Mouse (Mus musculus) thymus, adult 18-20 months (tissue): ENCODE results near the gene Pwp2.
"Not testable (repeated sequence)": the region's sequence is repeated elsewhere in the genome, so short reads cannot be mapped to it uniquely, and the experiment has no call there.

Experiments
- DNase-seq, 2 experiments: peaks; one replicate each; pipeline ENCODE4 v3.0.0; 2022; ENCODE audit warnings: mixed read lengths in 2 of 2

The Pwp2 gene

DNA sequence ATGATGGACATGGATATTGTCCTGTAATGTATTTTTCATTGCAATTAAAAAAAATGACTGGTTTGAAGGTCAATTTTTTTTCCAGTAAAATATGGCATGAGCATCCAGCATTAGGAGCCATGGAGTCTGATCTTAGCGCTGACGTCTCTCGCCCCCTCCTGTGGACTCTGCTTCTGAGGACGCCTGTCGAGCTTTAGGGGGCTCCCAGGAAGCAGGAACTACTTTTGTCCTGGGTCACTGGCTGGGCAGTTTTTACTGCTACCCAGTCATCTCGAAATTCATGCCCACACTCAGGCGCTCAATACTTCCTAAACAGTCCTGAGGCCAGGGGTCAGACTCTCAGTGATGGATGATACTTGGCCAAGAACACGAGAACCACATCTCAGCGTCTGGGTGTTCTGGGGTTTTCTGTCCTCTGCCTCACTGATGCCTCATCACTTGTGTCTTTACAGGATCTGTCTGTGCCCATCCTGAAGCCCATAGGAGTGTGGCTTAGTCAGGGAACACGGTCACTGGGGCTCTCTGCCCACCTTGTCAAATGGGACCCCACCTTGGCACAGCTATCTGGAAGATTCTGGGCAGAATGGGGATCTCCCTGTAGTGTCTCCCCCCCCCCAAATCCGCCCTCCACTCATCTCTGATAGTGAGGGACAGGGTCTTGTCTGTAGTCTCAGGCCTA, 45.2 kb downstream of the Pwp2 start:
- DNase-seq: no peak

DNA sequence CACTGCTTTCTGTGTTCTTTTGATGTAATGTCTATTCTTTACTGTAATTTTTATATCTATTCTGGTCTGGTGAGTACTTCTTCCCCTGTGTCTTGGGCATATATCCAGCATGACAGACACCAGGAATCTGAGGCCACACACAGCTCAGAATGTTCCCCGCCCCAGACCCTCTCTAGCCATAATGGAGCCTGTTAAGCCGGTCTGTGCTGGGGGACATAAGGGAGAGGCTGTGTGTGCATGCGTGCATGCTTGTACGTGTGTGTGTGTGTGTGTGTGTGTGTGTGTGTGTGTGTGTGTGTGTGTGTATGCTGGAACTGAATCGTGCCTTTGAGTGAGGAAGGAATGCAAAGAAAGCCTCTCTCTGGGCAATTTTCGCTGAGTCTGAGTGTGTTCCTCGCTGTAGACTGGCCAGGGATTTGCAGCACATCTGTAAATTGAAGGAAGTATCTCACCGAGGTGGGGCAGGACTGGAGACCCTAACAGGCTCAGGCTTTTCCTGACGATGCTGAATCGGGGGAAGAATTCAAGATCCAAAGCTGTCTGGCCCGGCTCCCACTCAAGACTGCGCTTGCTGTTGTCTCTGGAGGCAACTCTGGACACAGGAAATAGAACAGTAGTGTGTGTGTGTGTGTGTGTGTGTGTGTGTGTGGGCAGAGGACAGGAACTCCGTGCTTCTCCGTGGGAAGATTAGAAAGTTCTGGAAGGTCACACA, 46.0 kb downstream of the Pwp2 start:
- DNase-seq: no peak

DNA sequence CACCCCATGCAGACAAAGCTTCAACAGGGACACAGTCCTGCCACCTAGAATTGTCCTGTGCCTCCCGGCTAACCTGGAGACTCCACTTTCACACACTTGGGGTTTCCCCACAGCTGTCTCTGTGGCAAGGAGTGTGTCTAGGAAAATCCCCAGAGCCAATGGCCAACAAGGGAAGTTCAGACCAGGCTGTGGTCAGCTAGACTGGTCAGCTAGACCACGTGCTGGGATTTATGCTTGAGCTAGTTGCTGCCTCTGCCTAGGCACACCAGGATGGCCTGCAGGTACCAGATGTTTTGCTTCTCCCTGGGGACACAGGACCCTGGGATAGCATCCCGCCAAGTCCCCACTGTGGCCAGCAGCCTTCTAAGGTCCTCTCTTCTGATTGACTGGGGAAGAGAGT, 47.8 kb downstream of the Pwp2 start:
- no peak for DNase-seq

DNA sequence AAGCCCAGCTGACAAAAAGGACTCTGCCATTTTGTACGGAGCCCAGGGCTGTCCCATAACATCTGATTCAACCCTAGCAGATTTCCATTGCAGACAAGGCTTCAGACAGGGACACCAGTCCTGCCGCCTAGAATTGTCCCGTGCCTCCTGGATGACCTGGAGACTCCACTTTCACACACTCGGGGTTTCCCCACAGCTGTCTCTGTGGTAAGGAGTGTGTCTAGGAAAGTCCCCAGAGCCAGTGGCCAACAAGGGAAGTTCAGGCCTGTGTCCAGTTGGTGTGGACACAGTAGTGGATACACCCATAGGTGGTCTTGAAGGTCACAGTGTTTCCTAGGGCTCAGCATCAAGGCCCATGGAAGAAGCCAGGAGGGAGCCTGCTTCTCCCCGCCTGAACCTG, 49.0 kb downstream of the Pwp2 start:
- DNase-seq: no peak

DNA sequence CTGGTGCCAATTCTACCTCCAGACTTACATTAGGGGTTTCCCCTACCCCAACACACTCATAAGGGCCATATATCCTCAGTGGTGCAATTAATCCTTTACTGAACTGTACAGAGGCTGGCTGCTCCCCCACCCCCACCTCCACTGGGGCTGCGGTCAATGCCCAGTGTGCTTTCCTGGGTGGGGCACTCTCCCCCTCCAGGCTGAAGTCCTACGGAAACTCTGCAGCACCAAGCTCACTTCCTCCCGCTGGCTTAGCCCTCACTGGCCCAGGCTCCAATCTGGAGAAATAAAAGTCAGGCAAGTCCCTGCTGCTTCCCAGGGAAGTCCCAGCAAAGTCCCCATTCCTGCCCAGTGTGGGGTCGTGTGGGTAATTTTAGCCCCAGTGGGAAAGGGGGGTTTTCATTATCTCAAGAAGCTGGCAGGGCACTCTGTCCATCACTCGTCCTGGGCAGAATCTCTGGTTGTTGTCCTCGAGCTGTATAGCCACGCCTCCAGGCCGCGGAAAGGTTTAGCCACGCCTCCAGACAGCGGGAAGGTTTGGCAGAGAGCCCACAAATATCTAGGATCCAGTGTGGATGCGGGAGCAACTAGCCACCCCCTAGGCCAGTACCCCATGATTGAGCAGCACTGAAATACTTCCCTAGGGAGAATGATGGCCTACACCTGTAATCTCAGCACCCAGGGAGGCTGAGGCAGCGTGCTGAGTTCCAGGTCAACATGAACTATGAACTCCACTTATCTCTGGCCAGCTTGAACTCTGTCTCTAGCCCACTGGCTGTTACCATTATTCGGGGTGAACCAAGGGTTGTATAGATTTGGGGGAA, 49.8 kb downstream of the Pwp2 start:
- DNase-seq: no peak

DNA sequence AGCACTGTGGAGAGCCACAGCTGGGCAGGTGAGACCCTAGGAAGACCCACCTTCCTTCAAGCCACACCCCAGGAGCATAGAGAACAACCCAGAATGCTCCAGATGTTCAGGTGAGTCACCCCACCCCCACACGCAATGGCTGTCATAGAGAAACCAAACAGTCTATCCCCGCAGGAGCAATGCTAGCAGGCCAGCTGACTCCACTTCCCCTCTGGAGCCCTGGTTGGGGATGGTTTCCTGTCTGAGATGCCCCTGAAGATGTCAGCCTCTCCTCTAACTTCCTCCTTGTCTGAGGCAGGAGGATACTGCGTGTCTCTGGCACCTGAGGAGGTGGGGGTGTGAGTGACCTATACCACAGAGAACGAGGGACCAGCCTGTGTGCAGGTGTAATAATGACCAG, 50.5 kb downstream of the Pwp2 start:
- no peak for DNase-seq

DNA sequence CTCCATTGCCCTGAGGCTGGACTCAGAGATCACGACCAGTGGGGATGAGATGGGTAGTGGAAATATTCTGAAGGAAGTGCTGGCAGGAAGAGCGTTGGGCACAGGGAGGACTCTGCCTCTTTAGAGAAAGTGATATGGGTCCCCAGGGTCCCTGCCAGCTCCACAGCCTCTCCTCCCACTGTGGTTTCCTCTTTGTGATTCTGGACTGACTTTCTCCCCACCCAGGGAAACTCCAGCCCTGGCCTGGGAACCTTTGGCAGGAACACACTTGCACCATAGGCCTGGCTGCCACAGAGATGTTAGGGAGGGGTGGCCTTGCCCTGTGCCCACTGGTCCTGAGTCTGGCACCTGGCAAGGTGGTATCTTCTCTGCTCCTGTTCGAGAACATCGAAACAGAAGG, 55.0 kb downstream of the Pwp2 start:
- DNase-seq: no peak

DNA sequence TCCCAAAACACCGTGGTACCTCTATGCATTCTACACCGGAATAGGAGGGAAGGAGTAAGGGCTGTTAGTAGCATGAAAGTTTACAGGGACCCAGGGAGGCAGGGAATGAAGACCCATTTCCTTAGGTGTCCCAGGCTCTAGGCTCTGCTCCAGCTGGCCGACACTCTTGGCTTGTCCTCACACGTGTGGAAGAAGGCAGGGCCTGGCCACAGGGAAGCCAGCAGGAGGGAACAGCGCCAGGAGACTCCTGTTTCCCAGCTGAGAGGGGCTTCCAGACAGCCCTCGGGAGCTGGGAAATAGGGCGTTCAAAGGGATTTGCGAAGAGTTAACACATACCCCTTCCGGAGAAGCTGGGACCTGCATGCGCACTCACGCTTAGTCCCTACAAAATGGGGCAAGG, 55.5 kb downstream of the Pwp2 start:
- no peak for DNase-seq

DNA sequence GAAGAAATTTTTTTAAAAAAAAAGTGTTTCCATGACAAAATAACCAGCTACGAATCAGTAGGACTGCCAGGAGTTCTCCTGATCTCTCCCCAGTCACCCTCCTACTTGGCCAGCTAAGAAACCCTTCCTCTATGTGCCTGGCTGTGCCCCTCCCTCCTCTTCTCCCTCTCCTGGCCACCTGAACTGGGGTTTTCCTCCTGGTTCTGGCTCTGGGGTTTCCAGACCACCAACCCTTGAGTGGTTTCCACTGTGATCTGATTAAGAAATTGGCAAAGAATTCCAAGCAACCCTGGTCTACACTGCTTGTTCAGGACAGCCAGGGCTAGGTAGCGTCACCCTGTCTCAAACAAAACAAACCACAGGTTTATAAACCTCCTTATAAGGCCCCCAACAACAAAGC, 56.3 kb downstream of the Pwp2 start:
- DNase-seq: no peak

DNA sequence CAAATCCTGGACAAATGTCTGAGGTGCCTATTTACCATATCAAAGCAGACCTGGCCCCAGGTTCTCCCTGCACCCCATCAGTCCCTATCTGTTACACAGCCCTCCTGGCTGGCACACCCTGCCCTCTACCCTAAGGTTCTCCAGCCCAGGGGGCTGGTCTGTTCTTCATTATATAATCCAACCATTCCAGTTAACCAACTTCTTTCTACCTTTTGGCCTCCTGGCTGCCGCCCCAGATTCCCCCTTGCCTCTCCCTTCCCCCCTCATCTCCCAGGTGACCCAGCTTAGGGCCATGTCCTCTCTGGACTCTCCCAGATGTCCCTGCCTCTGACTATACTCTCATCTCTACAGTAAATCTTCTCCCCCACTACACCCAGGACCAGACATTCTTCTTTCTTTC, 57.0 kb downstream of the Pwp2 start:
- DNase-seq: no peak

DNA sequence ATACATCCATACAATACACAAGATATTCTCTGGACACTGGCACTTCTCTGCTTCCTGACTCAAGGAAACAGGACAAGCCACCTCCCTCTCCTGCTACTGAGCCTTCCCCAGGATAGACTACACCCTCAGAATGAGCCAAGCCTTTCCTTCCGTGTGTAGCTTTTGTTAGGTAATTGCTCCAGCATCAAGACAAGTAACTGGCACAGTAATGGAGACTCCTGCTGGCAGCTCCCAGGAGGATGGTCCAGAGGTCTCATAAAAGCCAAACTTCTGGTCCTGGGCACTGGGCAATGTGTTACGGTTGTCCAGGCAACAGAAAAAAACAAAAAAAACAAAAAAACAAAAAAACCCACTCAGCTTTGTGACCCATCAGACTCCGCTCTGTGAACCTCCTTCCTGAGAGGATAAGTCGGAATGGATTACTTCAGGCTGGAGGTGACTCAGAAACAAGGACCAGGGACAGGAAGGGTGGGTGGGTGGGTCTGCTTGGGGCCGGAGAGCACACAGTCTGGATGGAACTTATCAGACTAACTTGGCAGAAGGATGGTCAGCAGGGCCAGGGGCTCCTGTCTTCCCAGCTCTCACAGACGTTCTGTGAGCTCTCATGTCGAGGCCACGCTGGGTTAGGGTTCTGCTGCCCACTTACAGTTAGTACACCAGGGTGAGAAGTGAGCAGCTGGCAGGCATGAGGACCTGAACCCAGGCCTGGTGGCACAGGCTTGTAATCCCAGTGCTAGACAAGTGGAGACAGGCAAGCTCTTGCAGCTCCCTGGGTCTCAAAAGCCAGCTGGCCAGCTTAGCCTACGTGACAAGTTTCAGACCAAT, 57.7 kb downstream of the Pwp2 start:
- DNase-seq: no peak

DNA sequence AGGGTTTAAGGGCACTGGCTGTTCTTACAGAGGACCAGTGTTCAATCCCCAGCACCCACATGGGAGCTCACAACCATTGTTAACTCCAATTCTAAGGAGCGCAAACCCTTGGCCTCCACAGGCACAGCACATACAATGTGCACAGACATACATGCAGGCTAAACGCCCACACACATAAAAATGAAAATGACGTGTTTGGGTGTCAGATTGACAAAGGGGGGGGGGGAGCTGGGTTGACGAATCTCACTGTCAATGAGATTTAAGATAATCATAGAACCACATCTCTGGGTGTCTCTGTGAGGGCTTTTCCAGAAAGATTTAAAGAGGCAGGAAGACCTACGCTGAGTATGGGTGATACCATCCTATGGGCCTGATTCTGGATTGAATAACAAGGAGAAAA, 58.6 kb downstream of the Pwp2 start:
- DNase-seq: no peak

DNA sequence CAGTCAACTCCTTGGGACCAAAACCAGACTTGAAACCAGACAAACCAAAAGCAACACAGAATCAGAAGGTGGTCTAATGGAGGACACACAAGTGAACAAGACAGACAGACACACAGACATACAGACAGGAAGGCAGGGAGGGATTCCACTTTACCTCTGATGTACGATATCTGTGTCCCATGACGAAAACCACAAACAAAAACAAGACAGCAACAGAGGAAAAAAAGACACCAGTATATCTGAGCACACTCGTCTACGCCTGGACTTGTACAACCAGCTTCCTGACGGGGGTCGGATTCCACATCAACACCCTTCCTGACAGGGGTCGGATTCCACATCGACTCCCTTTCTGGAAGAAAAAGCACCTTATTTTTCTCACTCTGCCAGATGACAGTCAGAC, 59.9 kb downstream of the Pwp2 start:
- DNase-seq: not testable (repeated sequence)

DNA sequence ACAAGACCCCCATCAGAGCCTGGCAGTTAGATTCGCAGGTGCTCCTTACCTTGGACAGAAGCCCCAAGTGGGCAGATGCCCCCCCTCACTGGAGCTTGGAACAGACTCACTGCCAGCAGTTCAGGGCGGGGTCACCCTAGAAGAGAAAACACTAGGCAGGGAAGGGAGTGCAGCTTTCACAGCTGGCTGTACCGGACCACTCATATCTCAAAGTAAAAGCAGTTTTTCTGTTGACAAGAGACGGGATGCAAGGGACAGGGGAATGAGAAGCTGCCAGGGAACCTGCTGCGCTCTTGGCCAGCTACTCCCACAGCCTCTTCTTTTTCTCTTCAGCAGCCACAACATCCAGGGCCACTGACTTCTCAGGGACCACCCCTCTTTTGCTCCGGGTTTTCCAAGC, 60.8 kb downstream of the Pwp2 start:
- not testable (repeated sequence) for DNase-seq
